Mouse (Mus musculus) lung, adult 18-20 months (tissue): ENCODE measurements around the gene Ndel1.
A peak's percentile ranks its signal among the peaks of the same experiment; 100 is the strongest.

ENCODE experiments used
- DNase-seq, 2 experiments: peaks; one replicate each; pipeline ENCODE4 v3.0.0; 2022; ENCODE audit warnings: mixed read lengths in 2 of 2

Gene Ndel1

DNA sequence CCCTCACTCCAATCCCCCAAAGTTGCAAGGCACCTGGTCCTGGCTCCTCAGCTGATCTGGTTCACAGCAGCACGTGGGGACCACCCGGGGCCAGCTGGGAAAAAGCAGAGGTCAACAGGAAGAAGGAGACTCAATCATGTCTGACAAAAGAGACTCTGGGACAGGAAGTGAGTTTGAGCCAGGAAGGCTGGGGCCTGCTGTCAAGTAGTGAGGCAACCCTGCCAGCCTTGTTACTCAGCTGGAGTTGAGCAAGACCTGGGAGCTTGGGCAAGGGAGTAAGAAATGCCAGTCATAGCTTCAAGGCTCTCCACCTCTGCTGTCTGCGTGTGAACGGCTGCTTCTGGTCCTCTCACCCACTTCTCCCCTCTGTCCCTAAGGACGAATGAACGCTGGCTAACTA is at the start of gene Ndel1:
Gene Ndel1 (minus strand): TSS at position 111 of the 400 bp plus-strand sequence.
- DNase-seq: peak; percentile 90 to 93

DNA sequence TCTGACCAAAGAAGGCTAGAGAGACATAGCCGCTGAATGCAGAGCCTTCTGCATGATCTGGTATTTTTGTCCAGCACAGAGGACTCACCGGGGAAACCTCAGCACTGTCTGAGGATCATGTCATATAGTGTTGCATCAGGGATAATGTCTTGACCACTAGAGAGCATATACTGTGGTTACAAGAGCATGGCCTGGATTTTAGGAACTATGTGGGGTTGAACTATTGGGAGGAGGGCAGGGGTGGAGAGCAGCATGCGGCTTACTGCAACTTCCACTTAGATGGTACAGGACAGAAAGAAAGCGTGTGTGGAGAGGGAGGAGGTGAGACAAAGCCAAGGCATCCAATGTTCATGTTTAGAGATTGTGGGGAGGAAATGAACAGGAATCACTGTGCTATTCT is 42.9 kb upstream of the Ndel1 start:
- no peak for DNase-seq

DNA sequence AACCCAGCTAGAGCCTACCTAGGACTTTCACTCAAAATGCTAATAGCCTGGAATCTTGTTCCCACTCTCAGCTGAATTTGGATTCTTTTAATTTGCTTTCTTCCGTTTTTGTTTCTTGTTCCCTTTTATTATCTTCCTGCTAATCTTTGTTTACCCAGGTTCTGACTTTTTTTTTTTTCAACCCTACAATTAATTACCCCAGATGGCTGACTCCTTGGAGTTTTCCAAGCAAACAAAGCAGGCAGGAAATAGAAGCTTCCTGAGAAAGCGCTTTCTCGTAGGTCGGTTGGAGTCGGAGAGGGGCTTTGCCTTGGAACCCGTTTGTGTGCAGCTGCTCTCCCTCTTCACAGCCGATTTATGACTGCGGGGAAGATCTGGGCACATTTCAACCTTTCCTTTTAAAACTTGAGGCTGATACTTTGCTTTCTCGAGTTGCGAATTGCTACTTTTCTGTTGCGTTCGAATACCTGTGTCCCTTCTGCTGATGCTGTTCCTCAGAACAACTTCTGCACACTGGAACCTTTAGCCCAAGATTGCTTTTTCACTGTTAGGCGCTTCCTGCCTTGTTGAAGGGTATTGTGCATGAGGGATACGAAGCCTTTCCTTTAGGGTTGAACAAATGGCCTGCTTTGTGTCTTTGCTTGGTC is 40.0 kb upstream of the Ndel1 start:
- DNase-seq: no peak

DNA sequence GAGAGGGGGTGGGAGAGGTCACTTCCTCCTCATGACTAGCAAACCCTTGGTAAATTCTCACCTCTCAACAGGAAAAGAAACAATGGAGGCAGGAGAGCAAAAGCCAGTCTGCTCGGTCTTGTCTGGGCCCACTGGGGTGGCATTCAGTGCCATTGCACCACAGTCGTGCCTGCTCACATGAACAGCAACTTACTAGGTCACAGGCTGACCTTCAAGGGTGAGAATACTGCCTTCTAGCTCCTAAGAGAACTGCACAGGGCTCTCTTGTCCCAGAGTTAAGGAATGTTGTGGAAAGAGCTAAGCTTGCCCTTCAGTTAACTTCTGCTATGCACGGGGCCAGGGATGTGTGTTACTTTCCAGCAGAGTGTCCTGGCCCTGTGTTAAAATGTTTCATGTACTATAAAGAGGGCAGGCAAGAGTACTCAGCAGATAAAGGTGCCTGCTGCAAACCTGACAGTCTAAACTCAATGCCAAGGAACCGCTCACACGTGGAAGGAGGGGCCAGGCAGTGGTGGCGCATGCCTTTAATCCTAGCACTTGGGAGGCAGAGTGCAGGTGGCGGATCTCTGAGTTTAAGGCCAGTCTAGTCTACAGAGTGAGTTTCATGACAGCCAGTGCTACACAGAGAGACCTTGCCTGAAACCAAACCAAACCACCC is 37.3 kb upstream of the Ndel1 start:
- no peak for DNase-seq

DNA sequence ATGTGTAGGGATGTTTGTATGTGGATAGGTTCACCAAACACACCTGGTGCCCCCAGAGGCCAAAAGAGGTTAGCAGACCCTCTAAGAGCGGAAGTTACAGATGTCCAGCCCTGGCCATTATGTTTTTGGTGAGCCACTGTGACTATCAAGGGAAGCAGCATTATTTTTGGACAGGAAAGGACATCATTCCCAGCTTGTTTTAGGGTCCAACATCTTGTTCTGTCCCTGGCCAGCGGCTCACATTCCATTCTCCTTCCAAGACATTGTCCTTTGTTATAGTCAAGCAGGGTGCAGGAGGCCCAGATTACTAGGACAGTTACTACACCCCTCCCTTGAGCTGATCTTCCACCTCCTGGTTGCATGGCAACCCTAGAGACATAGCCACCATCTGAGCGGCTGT is 35.6 kb upstream of the Ndel1 start:
- DNase-seq: no peak

DNA sequence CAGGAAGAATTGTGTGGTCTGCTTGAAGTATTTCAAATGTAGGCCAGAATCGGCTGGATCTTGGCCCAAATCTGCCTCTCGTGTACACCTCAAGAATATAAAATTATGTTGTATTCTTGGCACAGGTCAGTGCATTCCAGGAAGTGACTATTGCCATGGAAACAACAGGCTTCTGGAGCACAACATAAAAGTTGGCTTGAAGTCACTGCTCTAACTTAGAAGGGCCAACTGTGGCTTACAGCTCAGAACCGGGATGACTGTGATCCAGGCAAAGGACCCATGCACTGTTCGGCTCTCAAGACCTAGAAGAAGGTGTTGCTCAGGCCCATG is 34.8 kb upstream of the Ndel1 start:
- no peak for DNase-seq

DNA sequence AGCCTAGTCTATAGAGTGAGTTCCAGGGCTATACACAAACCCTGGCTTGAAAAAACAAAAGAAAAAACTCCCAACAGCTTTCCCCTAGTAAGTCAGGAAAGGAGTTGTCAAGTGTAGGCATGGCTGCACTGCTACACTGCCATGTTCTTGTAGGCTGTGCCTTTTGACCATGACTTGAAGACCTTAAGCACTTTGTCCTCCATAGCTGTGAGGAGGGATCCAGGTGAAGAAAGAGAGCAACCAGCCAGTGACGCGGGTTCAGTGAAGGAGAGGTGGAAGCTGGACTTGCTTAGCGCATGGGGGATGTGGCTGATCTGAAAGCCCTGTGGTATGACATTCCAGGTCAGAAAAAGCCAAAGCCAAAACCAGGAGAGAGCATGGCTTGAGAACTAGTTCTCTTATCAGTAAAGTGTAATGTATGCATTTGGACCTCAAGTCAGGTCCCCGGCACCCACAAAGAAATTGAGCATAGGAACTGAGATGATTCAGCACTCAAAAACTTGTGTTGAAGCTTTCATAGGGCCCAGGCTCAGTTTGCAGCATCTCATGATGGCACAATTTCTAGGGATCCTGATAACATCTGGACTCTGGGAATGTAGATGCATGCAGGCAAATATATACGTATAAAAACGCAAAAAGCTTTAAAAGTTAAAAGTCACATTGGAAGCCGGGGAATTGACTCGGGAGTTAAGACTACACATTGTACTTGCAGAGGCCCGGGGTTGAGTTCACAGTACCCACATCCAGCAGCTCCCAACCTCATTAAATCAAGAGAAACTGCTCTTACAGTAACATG is 34.2 kb upstream of the Ndel1 start:
- no peak for DNase-seq

DNA sequence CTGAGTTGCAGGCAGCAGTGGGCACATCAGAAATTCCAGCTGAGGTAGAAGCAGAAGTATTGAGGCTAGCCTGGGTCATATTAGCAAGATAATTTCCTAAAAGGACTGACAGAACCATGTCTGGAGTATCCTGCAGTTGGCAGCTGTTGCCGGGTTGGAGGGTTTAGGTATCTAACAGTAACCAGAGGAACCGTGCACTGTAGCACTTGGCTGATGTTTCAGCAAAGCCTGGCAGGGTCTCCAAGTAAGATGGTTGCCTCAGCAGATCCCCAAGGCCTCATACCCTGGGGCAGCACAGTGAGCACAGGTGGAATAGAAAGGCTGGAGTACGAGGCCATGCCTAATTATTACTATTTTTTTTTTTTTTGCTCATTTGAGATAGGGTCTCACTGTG is 33.5 kb upstream of the Ndel1 start:
- no peak for DNase-seq

DNA sequence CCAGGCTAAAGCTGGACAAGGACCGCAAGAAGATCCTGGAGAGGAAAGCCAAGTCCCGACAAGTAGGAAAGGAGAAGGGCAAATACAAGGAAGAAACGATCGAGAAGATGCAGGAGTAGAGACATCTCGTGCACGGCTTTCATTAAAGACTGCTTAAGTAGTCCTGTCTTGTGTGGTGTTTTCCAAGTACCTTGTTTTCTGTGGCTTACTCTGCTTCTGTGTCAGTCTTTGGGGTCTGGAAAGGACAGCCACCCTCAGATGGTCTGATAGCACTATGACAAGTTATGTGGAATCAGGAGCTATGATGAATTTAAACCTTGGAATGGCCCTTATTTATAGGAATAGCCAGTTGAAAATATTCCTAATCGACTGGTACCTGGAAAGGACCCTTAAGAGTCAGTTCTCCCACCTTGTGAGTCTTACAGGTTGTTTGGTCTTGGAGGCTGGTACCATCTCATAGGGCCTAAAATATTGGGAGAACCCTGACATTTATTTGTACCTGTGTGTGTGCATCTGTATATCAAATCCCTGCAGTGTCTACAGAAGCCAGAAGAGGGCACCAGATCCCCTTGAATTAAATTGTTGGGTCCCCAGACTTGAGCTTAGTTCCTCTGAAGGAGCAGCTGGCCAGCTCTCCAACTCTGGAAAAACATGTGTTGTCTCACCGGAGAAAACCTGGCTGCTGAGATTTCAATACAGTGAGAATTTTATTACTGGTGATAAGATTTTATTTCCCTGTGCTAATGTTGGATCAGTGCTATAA is 32.9 kb upstream of the Ndel1 start:
- DNase-seq: peak; percentile 67 to 75

DNA sequence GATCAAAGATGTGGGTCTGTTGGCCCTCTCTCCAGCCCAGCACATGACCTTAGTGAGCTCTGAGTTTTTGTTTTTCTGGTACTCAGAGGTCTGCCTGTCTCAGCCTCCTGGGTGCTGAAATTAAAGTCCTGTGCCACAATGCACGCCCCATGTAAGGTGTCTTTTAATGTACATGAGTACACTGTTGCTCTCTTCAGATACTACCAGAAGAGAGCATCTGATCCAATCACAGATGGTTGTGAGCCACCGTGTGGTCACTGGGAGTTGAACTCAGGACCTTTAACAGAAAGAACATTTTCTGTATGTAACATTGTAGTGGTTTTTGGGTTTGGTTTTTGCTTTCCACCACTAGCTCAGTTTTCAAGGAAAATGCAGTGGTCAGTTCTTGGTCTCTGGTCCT is 32.1 kb upstream of the Ndel1 start:
- no peak for DNase-seq

DNA sequence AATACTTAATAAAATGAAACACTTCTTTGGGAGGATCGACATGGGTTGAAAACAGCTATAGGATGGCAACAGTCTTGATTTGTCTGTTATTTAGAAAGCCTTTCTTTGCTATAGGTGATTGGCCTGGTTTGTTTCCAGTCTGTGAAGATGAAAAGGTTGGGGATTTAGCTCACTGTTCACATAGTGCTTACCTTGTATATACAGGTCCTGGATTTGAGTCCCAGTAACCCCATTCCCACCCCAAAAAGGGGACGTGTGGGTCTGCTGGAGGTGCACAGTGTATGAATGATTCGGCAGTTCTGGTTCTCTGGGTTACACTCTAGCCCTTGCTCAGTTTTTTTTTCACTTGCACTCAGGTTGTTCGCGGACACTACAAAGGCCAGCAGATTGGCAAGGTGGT is 31.2 kb upstream of the Ndel1 start:
- no peak for DNase-seq

DNA sequence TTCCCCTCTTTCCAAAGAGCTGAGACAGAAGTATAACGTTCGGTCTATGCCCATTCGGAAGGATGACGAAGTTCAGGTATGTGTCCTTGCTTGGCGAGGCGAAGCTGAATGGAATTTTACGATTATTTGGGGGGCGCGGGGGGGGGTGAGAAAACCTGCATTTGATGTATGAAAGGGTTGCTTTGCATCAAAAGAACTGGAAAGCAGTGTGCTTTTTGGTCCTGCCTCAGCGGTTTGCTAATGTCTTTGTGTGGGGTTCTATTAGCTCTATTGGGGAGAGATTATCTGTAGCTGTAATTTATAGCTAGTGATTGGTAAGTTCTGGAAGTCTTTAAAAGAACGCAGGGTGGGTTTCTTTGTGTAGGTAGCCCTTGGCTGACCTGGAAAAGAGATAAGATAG is 30.7 kb upstream of the Ndel1 start:
- DNase-seq: no peak

DNA sequence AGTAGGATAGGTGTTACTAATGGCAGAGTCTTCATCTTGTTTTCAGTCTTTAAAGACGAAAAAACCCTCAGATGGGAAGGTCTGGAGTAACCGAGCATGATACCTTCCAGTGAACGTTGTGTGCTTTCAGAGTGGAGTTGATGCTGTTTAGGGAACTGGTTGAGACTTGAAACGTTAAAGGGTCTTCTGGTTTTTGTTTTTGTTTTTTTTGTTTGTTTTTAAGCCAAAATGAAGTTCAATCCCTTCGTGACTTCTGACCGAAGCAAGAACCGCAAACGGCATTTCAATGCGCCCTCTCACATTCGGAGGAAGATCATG is 30.3 kb upstream of the Ndel1 start:
- no peak for DNase-seq

DNA sequence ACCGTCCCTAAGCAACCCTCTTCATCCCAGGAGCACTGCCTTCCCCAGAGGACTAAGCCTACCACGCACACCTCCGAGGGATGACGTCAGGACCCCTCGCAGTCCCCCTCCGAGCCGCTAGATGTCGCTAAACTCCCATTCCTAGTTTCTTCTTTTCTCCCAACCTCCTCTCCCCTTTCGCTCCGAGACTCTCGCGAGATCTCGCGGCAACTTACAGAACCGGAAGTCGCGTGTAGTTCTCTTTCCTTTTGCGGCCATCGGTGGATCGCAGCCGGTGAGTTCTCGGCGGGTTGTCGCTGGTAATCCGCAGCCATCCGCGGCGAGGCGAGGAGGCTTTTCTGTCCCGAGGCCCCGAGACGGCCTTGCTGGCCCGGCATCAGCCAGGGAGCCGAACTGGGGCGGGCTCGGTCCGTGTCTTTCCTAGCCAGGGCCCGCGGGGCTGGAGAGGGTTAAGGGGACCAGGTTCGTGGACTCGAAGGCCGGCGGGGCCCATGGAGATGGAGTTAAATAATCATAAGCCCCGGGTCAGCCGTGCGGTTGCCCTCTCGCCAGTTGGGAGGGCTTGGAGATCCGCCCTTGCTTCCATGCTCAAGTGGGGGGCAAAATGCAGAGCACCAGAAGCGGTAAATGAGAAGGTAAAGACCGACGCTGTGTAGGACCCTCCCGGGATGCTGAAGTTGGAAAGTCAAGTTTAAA is 29.8 kb upstream of the Ndel1 start, which contains the start of gene Rpl26:
Gene Rpl26 (plus strand): TSS at position 233 of the 696 bp plus-strand sequence.
- DNase-seq: peak; percentile 98 to 99

DNA sequence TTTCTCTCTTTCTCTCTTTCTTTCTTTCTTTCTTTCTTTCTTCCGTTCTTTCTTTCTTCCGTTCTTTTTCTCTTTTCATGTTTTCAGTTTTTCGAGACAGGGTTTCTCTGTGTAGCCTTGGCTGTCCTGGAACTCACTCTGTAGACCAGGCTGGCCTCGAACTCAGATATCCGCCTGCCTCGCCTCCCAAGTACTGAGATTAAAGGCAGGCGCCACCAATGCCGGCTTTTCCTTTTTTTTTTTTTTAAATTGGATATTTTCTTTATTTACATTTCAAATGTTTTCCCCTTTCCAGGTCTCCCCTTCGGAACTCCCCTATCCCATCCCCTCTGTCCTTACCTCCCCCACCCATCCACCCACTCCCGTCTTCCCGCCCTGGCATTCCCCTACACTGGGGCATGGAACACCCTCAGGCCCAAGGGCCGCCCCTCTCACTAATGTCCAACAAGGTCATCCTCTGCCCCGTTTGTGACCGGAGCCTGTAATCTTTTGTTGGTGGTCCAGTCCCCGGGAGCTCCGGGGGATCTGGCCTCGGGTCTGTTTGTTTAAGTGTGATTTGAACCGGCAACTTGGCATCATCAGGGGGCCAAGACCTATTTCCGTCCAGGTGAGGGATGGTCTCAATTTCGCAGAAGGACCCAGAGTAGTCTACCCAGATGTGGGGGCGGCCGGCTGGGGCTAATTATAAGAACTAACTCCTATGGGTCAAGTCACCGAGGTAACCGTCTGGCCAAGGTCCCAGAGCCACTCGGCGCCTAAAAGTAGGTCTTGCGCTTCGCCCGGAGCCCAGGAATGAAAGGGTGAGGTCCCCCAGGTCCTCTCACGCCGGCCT is 29.1 kb upstream of the Ndel1 start:
- DNase-seq: no peak

DNA sequence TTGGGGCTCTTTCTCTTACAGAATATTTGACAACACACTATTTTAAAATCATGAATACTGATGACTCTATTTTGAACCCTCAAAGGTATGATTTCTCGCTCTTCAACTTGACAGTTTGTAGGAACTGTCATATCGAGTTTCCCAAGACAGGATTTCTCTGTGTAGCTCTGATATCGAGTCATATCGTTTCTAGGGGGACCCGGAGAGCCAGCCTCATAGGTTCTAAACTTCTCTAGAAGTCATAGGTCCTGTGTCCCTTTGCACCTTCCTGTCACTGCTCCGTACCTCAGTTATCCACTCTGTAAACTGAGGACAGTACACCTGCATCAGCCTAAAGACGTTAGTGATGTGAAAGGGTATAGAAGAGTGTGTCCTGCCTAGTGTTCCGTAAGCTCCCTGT is 28.2 kb upstream of the Ndel1 start:
- DNase-seq: no peak

DNA sequence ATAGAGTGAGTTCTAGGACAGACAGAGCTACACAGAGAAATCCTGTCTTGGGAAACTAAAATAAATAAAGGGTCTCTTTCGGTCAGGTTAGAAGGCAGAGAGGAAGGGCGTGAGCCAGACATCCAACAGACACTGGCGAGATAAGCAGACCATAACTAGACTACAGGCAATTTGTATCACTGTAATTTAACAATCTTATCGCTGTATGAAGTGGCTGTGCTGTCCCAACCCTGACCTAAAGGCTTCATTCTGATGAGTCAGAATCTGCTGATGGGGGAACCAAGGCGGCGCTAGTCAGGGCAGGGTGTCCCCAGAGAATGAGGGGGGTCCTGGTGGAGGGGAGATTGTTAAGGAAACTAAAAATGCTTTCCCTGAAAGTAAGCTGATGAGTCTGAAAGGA is 27.1 kb upstream of the Ndel1 start:
- no peak for DNase-seq

DNA sequence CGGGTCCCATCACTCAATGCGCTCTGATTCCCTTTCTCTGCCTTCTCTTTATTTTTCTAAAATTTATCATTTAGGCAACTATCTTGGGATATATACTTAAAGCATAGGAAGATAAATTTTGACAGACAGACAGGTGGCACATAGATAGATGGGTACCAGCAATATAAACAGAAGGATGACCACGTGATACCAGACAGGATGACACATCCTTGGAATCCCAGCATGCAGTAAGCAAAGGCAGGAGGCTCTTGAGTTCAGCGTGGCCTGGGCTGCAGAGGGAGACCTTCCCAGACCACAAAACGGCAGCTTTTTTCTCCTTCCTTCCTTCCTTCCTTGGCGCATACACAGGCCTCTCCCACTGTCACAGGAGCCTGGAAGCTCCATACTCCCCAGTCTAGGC is 26.2 kb upstream of the Ndel1 start:
- DNase-seq: no peak

DNA sequence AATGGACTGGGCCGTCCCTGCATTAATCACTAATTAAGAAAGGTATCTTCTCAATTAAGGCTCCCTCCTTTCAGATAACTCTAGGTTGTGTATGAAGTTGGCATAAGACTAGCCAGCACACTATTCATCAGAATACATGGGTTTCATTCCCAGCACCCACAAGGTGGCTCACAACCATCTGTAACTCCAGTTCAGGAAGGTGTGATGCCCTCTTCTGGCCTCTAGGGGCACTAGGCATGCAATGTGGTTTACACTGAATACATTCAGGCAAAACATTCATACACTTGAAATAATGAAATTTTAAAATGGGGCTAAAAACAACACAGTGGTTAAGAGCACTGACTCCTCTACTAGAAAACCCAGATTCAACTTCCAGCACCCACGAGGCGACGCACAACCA is 25.5 kb upstream of the Ndel1 start:
- peak; percentile 33 to 42 for DNase-seq

DNA sequence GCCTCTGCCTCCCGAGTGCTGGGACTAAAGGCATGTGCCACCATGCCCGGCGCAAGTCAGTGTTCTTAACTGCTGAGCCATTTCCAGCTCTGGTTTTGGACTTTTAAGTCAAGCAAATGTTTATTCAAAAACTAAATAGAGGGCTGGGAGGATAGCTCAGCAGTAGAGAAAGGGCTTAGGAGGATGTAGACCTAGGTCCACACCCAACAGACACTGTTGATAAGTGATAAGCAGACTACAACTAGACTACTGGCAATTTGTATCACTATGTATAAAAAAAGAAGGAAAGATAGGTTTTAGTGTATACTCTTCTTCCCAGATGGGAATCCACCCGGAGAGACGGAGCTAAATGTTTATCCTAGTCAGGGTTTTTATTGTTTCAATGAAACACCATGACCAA is 24.6 kb upstream of the Ndel1 start:
- DNase-seq: no peak

DNA sequence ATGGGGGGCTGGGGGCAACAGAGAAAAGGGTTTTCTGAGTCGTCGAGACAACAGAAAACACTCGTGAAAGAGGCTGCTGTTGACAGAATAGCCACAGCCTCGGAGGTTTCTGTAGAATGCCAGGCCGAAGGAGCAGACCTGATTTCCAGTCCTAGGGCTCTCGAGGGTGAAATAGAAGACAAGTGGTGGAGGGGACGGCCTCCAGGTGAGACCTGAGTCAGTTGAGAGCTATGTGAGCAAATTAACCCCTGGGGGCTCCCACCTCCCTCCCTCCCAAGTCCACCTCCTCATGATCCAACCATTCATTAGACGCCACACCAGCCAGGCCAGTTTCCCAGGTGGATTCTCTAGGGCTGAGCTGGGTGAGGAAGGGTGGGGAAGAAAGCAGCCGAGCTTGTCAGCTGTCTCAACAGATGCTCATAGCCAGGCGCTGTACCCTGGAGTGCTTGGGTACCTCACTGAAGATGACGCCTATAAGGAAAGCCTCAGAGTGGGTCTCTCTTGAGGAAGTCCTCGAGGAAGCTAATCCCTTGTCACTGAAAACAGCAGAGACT is 22.3 kb upstream of the Ndel1 start:
- no peak for DNase-seq
